Mouse (Mus musculus) kidney, embryonic 14.5 days (tissue): Measurements from ENCODE around the gene Zdhhc14. TPM values are rescaled to one million over a fixed set of nuclear protein-coding genes. Genes with fewer than 3 reads are reported as not detected.

ENCODE experiments used
- ATAC-seq: fragments of 200-750 bp; cut with Nextera tagmentation; 2 replicates; pipeline ENCODE4 v1.8.0; 2017; ENCODE audit warnings: moderate number of reproducible peaks, mild to moderate bottlenecking, moderate TSS enrichment, moderate library complexity; ENCODE audit not compliant: low FRiP score, low TSS enrichment
- H3K27ac ChIP-seq: fragments of 300-500 bp; sonication (generic); 2 replicates; pipeline ENCODE4 v1.5.1; 2014; ENCODE audit warnings: low read depth, mild to moderate bottlenecking, low read length, moderate library complexity, mixed read lengths
- H3K27me3 ChIP-seq: fragments of 300-500 bp; sonication (generic); 2 replicates; pipeline ENCODE4 v1.6.1; 2014; ENCODE audit warnings: mild to moderate bottlenecking, low read length; ENCODE audit not compliant: control insufficient read depth, insufficient read depth
- H3K36me3 ChIP-seq: fragments of 300-500 bp; sonication (generic); 2 replicates; pipeline ENCODE4 v1.6.1; 2014; ENCODE audit warnings: low read length, mixed read lengths; ENCODE audit not compliant: control insufficient read depth, insufficient read depth
- H3K4me1 ChIP-seq: fragments of 300-500 bp; sonication (generic); 2 replicates; pipeline ENCODE4 v1.6.1; 2014; ENCODE audit warnings: low read length, mixed read lengths; ENCODE audit not compliant: control insufficient read depth, insufficient read depth
- H3K4me2 ChIP-seq: fragments of 300-500 bp; sonication (generic); replicated peaks from 2 replicates; pipeline ENCODE4 v1.6.1; 2014; ENCODE audit warnings: low read depth, mild to moderate bottlenecking, low read length
- H3K4me3 ChIP-seq: fragments of 300-500 bp; sonication (generic); 2 replicates; pipeline ENCODE4 v1.5.1; 2014; ENCODE audit warnings: mild to moderate bottlenecking, low read length
- H3K9ac ChIP-seq: fragments of 300-500 bp; sonication (generic); 2 replicates; pipeline ENCODE4 v1.6.1; 2014; ENCODE audit warnings: low read depth, mild to moderate bottlenecking, low read length, moderate library complexity
- H3K9me3 ChIP-seq: fragments of 300-500 bp; sonication (generic); 2 replicates; pipeline ENCODE4 v1.6.1; 2016; ENCODE audit warnings: low read length; ENCODE audit not compliant: control insufficient read depth
- WGBS: fragments of 180-500 bp; shearing (Covaris S2); extraction: QIAGEN DNeasy Blood & Tissue Kit; methylation state at CpG from one replicate; pipeline ENCODE4 v1.1.7; 2014; 5-methylcytosine and 5-hydroxymethylcytosine counted together
- polyA plus RNA-seq: library from polyadenylated mRNA; unstranded; fragments of >200 nt; fragmentation: Nextera tagmentation; extraction: Ambion mirVana; gene quantifications from 2 replicates; pipeline ENCODE4 v1.2.1, GENCODE M21; 2014

The Zdhhc14 gene
- polyA plus RNA-seq, 1 experiment from 2014 or later = 2.7 TPM

- Histone ChIP-seq H3K9ac (no peak overlapping the region), H3K4me2 (no peak overlapping the region), H3K27ac (no peak overlapping the region), H3K9me3 (no peaks in the 10 kb centered on the region), H3K4me1 (peaks cover 13% of the 10 kb centered on the region; the same call in 1 of the 2 replicates), H3K27me3 (no peaks in the 10 kb centered on the region), H3K4me3 (no peak overlapping the region), H3K36me3 (no peaks in the 10 kb centered on the region)
- ATAC-seq = no peak
- whole genome bisulfite sequencing = 85% methylated on average over 7 of the region's 7 CpGs
These were observed 308.6 kb downstream of the Zdhhc14 start for GRCm38 (mm10) chr17:5800824-5801560.

DNA sequence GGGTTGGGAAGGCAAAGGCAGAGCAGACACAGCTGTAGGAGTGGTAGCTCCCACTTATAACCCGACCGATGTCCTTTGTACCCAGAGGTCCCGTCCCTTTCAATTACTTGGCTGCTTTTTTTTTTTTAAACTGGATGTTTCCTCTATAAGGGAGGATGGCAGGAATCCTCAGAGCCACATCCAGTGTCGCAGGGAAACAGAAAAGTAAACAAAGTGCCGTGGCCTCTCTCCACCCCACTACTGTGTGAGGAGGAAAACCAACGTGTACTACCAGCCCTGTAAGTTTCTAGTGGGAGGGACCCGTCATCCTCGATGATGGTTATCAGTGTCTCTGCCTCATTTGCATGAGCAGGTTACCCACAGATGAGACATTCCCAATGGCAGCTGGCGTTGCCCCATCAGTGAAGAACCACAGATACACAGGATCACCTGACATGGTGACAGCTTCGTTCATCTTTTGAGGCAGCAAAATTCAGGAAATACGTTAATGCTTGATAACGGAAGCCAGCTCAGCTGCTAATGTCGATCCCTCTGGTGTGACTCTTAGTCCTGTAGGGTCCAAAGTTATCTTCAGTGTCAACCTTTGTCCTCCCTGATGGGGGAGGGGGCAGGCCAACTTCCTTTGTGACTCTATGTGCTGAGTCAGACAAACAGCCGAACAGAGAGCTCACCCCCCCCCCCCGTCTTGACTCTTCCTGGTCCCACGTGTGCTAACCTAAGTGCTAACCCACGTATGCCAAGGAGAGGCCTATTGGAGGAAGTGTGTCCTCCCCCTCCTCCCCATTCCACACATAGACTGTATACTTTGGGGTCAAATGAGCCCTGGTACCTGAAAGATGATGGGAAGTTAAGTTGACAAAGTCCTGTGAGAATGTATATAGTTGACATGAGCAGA lies 309.7 kb downstream of the Zdhhc14 start:
- Histone ChIP-seq H3K4me1 (peaks cover 13% of the 10 kb centered on the region; the same call in 1 of the 2 replicates), H3K9ac (no peak overlapping the region), H3K4me2 (no peak overlapping the region), H3K36me3 (no peaks in the 10 kb centered on the region), H3K9me3 (no peaks in the 10 kb centered on the region), H3K4me3 (no peak overlapping the region), H3K27ac (no peak overlapping the region), H3K27me3 (no peaks in the 10 kb centered on the region)
- no peak; the same call in 1 of the 2 replicates for ATAC-seq
- WGBS = 59% methylated on average over 17 of the region's 17 CpGs

DNA sequence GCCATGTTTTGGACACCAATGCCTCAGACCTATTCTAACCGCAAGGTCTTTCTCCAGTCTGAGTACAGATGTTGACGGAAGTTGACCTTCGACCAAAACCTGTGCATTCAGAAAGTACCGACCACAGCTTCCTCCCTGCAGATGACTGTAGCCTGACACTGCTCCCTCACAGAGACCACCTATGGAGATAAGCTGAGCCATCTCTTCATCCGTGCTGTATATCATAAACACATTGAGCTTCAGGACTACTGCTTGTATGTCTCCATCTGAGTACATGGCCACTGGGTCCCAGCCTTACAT lies 310.2 kb downstream of the Zdhhc14 start:
- H3K27ac ChIP-seq = no peak overlapping the region
- H3K36me3 ChIP-seq = no peaks in the 10 kb centered on the region
- WGBS = 85% methylated on average over 5 of the region's 5 CpGs
- H3K9me3 ChIP-seq = no peaks in the 10 kb centered on the region
- no peak overlapping the region for H3K4me3 ChIP-seq
- no peak for ATAC-seq
- H3K27me3 ChIP-seq = no peaks in the 10 kb centered on the region
- peaks cover 13% of the 10 kb centered on the region; the same call in 1 of the 2 replicates for H3K4me1 ChIP-seq
- no peak overlapping the region for H3K9ac ChIP-seq
- no peak overlapping the region for H3K4me2 ChIP-seq

Other genes with a start within 250 kb of the Zdhhc14 start
- gene Ldhal6b, start 73.8 kb upstream of the Zdhhc14 start, polyA plus RNA-seq = not detected in 2 replicates
- gene Tmem242, start 52.3 kb upstream of the Zdhhc14 start, polyA plus RNA-seq = 142 and 174 TPM in 2 replicates